Mouse (Mus musculus) cerebellum, adult 2 months (tissue): ENCODE measurements around the gene Pacs1.

Experiments used
- CTCF ChIP-seq: fragments of 200-500 bp; IDR thresholded peaks from 2 replicates; pipeline ENCODE4 v1.5.1; 2011; ENCODE audit warnings: low read depth, mild to moderate bottlenecking, control low read depth, low read length, moderate library complexity, borderline replicate concordance; ENCODE audit not compliant: insufficient read depth
- POLR2A ChIP-seq: fragments of 200-500 bp; IDR thresholded peaks from 2 replicates; pipeline ENCODE4 v1.6.1; 2011; ENCODE audit warnings: low read length, control low read depth, borderline replicate concordance; ENCODE audit not compliant: insufficient read depth

DNA sequence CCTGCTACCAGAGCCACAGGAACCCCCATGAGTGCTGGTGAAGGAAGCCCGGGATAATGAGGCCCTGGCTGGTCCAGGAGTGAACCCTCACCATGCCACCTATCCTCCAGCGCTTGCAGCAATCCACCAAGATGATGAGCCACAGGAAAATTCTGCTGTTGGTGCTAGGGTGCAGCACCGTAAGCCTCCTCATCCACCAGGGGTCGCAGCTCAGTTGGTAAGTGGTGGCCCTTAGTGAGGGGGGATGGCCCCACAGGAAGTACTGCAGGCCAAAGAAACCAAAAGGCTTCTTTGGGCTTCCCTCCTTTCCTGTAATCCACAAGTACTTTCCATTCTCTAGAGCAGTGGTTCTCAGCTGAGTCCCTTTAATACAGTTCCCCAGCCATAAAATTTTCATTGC is 29.5 kb upstream of the Pacs1 start:
- TF ChIP-seq CTCF (peak; percentile 45; the same call in 1 of the 2 replicates), POLR2A (no peak)
